Mouse (Mus musculus): ENCODE measurements around the gene Dok1.

DNA sequence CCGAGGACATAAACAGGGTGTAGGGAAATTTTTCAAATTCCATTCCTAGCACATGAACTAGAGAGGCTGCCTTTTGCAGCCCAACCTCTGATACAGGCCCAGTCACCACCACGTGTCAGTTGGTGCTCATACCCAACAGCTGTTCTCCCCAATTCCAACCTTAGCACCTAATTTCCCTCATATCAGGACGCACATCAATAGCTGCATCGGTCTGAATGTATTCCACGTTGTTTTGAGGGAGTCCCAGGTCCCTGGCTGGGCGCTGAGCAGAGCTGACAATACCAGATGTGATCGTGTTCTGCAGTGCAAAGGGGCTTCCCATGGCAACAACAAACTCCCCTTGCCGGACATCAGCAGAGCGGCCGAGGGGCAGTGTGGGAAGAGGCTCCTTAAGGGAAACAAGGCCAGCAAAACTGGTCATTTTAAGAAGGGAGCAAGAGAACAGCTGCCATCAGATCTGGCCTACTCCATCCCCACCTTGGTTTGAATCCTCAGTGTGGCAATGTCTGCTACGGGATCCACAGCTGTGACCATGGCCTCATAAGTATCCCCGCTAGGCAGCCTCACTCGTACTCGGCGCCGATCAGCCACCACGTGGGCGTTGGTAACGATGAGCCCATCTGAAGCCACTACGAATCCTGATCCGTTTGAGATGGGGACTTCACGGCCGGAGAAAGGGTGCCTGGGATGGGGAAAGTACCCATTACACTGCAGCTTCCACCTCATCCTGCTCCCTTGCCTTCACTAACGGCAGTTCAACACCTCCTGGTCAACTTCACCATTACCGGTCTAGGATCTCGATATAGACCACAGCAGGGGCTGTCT, 20.1 kb upstream of the Dok1 start:
- TF ChIP-seq POLR2A (IDR thresholded peaks at IDR 0.05; ENCODE audit: insufficient read length, low read depth) (peak; percentile 37), USF1 (IDR thresholded peaks at IDR 0.05; ENCODE audit: low read depth) (peak; percentile 63), MAX (IDR thresholded peaks at IDR 0.05; ENCODE audit: low read depth) (peak; percentile 78), POLR2AphosphoS2 (IDR thresholded peaks at IDR 0.05; ENCODE audit: insufficient read length, low read depth) (peak; percentile 12), CEBPB (IDR thresholded peaks at IDR 0.05; ENCODE audit: insufficient read depth, poor library complexity, severe bottlenecking) (no peak), TCF12 (IDR thresholded peaks at IDR 0.05; ENCODE audit: insufficient read depth, poor library complexity, severe bottlenecking) (no peak), E2F4 (IDR thresholded peaks at IDR 0.05; ENCODE audit: insufficient read depth) (no peak), REST (IDR thresholded peaks at IDR 0.05; ENCODE audit: insufficient read depth, insufficient read length) (no peak), MYOD1 (IDR thresholded peaks at IDR 0.05; ENCODE audit: control insufficient read depth in 1 of 3, insufficient read length in 2 of 3, low read depth in 2 of 3) (peak; percentile 33 to 87 (median 78)), SRF (IDR thresholded peaks at IDR 0.05; ENCODE audit: control insufficient read depth, insufficient read length, low read depth) (no peak)
